Mouse (Mus musculus) gastrocnemius, postnatal 4 days (tissue): ENCODE data around the gene Exoc4. TPM values are rescaled to one million over a fixed set of nuclear protein-coding genes. Genes with fewer than 3 reads are reported as not detected.

Experiments
- DNase-seq, 2 experiments: peaks; one replicate each; pipeline ENCODE4 v3.0.0; 2021 to 2022; ENCODE audit warnings: low spot score in 2 of 2, mixed read lengths in 2 of 2
- total RNA-seq, 2 experiments: library from RNA; stranded (reverse); gene quantifications; 2 replicates each; pipeline ENCODE4 v1.2.3; 2021

Exoc4 gene
- total RNA-seq, 2 experiments from 2014 or later: 57.7 to 61.7 TPM

GRCm38 (mm10) chr6:33913964-33914363 is 665.1 kb downstream of the Exoc4 start:
- DNase-seq: no peak

GRCm38 (mm10) chr6:33923571-33923970 is 674.7 kb downstream of the Exoc4 start:
- DNase-seq: no peak

- no peak for DNase-seq
Measured at GRCm38 (mm10) chr6:33924888-33925287, 676.0 kb downstream of the Exoc4 start.

GRCm38 (mm10) chr6:33929342-33930086 is 680.6 kb downstream of the Exoc4 start:
- peak; percentile 63 to 80 for DNase-seq

GRCm38 (mm10) chr6:33930087-33930945 is 681.4 kb downstream of the Exoc4 start:
- no peak for DNase-seq

- no peak for DNase-seq
Measured at GRCm38 (mm10) chr6:33937906-33938305, 689.0 kb downstream of the Exoc4 start.

- DNase-seq: no peak
Measured at GRCm38 (mm10) chr6:33939169-33939568, 690.3 kb downstream of the Exoc4 start.

- DNase-seq: no peak
Measured at GRCm38 (mm10) chr6:33946911-33947489, 698.1 kb downstream of the Exoc4 start.

- DNase-seq: no peak
Measured at GRCm38 (mm10) chr6:33950113-33950512, 701.2 kb downstream of the Exoc4 start.

GRCm38 (mm10) chr6:33955469-33955868 is 706.6 kb downstream of the Exoc4 start:
- DNase-seq: no peak

- DNase-seq: no peak
Measured at GRCm38 (mm10) chr6:33958281-33958680, 709.4 kb downstream of the Exoc4 start.

- DNase-seq: no peak
Measured at GRCm38 (mm10) chr6:33960766-33961165, 711.9 kb downstream of the Exoc4 start.

- DNase-seq: no peak
Measured at GRCm38 (mm10) chr6:33963092-33963491, 714.2 kb downstream of the Exoc4 start.

GRCm38 (mm10) chr6:33965571-33965970 is 716.7 kb downstream of the Exoc4 start:
- DNase-seq: no peak

GRCm38 (mm10) chr6:33968746-33969145 is 719.9 kb downstream of the Exoc4 start:
- no peak for DNase-seq

GRCm38 (mm10) chr6:33972801-33973200 is 723.9 kb downstream of the Exoc4 start:
- DNase-seq: no peak

- no peak for DNase-seq
Measured at GRCm38 (mm10) chr6:33976576-33976975, 727.7 kb downstream of the Exoc4 start.

GRCm38 (mm10) chr6:33977448-33977847 is 728.6 kb downstream of the Exoc4 start:
- DNase-seq: no peak

GRCm38 (mm10) chr6:33977880-33978279 is 729.0 kb downstream of the Exoc4 start:
- no peak for DNase-seq

- no peak for DNase-seq
Measured at GRCm38 (mm10) chr6:33982709-33983108, 733.8 kb downstream of the Exoc4 start.

- DNase-seq: no peak
Measured at GRCm38 (mm10) chr6:33987132-33987531, 738.2 kb downstream of the Exoc4 start.
